Mouse (Mus musculus): Measurements from ENCODE around the gene Cubn. TPM values are rescaled to one million over a fixed set of nuclear protein-coding genes. Genes with fewer than 3 reads are reported as not detected.

Gene Cubn
- total and polyA plus RNA-seq, 3 experiments: 0.03 to 0.09 (median 0.04) TPM

DNA sequence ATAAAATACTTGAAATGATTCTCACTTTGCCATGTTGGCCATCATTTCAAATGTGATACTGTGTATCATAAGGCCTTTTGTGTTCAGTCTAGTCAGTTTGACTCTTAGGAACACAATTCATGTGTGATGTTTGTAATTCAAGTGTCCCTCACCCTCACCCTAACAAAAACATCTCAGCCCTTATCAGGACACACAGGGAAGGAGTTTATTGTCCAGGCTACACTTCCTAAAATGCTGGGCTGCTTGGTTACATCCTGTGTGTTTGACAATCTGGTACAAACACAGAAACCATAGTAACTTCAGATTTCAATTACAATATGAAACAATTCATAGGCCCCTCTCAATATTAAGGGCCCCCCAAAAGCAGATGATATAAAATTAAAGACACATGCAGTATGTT, 83.9 kb downstream of the Cubn start:
- H3K4me2 ChIP-seq (ENCODE audit: insufficient read depth, low read depth, poor library complexity, severe bottlenecking): no peak overlapping the region
- dilution Hi-C loops (cut with MboI; ENCODE audit: extremely low pct_ligation_motif_present, extremely low pct_unique_long_range_greater_than_20kb, low sequenced_read_pairs): no loop called here
- no peak for DNase-seq (ENCODE audit: extremely low read depth)
- H3K4me3 ChIP-seq (replicated peaks in 1 of 3; ENCODE audit: low read depth in 2 of 3, low read length in 2 of 3, poor library complexity in 1 of 3): no peak overlapping the region
- H3K9me3 ChIP-seq (replicated peaks; ENCODE audit: low read length): no peaks in the 10 kb centered on the region
- in situ Hi-C loops (cut with MboI; ENCODE audit: low pct_ligation_motif_present, low pct_unique_long_range_greater_than_20kb, low sequenced_read_pairs): loop anchor here (10.0 kb wide), 1 partner anchor 167 kb away; the partner anchor contains the start of gene Vim
- H3K27ac ChIP-seq (ENCODE audit: insufficient read depth, low read depth): no peak overlapping the region
- H3K4me1 ChIP-seq (ENCODE audit: control insufficient read depth in 1 of 2, insufficient read depth in 2 of 2): peaks cover 12 to 29% of the 10 kb centered on the region in 2 experiments
- no peaks in the 10 kb centered on the region for H3K27me3 ChIP-seq (replicated peaks)
- H3K9ac ChIP-seq (ENCODE audit: insufficient read depth, low read depth): 0 out of 2 replicates have a peak overlapping the region, but pooled peaks have one; percentile 5
- TF ChIP-seq MEF2A (IDR thresholded peaks at IDR 0.05; ENCODE audit: borderline replicate concordance, low read depth, low read length) (no peak), JUN (IDR thresholded peaks at IDR 0.05; ENCODE audit: insufficient read depth, low read depth, low read length) (no peak), CHD1 (IDR thresholded peaks at IDR 0.05; ENCODE audit: low read depth, low read length) (no peak), IRF4 (IDR thresholded peaks at IDR 0.05; ENCODE audit: low read depth, low read length) (no peak), E2F4 (IDR thresholded peaks at IDR 0.05; ENCODE audit: insufficient replicate concordance, low read depth, low read length) (no peak), TBP (conservative IDR thresholded peaks at IDR 0.05; ENCODE audit: low read depth, low read length) (no peak), TCF12 (IDR thresholded peaks at IDR 0.05; ENCODE audit: low read depth, low read length) (no peak), SIN3A (IDR thresholded peaks at IDR 0.05; ENCODE audit: low read length) (no peak), ZKSCAN1 (IDR thresholded peaks at IDR 0.05; ENCODE audit: borderline replicate concordance, low read depth, low read length) (no peak), POLR2AphosphoS2 (IDR thresholded peaks at IDR 0.05; ENCODE audit: low read depth, low read length) (no peak), SMC3 (IDR thresholded peaks at IDR 0.05; ENCODE audit: low read depth, low read length) (no peak), USF1 (IDR thresholded peaks at IDR 0.05; ENCODE audit: low read depth, low read length) (no peak), POLR2A (IDR thresholded peaks at IDR 0.05; ENCODE audit: low read depth, low read length) (no peak)
- no peaks in the 10 kb centered on the region for H3K36me3 ChIP-seq (replicated peaks in 1 of 2; ENCODE audit: control insufficient read depth in 1 of 2, insufficient read depth in 1 of 2, low read length in 1 of 2)
- H3K79me2 ChIP-seq (replicated peaks; ENCODE audit: control insufficient read depth, extremely low read depth, insufficient read depth, poor library complexity, severe bottlenecking): no peaks in the 10 kb centered on the region

DNA sequence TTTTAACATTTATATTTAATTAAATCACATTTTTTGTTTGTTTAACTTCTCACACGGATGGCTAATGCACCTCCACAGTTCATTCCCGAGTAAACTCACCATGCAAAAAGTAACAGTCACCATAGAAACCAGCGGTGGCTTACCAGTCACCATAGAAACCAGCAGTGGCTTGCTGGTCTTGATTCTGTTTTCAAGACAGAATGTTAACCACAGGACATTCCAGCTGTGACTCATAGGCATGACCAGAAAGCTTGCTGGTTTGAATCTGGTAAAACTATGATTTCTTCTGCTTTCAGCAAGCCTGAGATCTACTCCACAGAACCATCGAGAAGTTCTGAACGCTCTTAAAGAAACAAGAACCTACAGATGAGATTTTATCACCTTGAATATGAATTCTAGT, 84.3 kb downstream of the Cubn start:
- Histone ChIP-seq H3K9ac (ENCODE audit: insufficient read depth, low read depth) (no peak overlapping the region), H3K27ac (ENCODE audit: insufficient read depth, low read depth) (no peak overlapping the region), H3K27me3 (replicated peaks) (no peaks in the 10 kb centered on the region), H3K79me2 (replicated peaks; ENCODE audit: control insufficient read depth, extremely low read depth, insufficient read depth, poor library complexity, severe bottlenecking) (no peaks in the 10 kb centered on the region), H3K36me3 (replicated peaks in 1 of 2; ENCODE audit: control insufficient read depth in 1 of 2, insufficient read depth in 1 of 2, low read length in 1 of 2) (no peaks in the 10 kb centered on the region), H3K9me3 (replicated peaks; ENCODE audit: low read length) (no peaks in the 10 kb centered on the region), H3K4me3 (replicated peaks in 1 of 3; ENCODE audit: low read depth in 2 of 3, low read length in 2 of 3, poor library complexity in 1 of 3) (no peak overlapping the region), H3K4me1 (ENCODE audit: control insufficient read depth in 1 of 2, insufficient read depth in 2 of 2) (peaks cover 12 to 29% of the 10 kb centered on the region in 2 experiments), H3K4me2 (ENCODE audit: insufficient read depth, low read depth, poor library complexity, severe bottlenecking) (no peak overlapping the region)
- dilution Hi-C loops (cut with MboI; ENCODE audit: extremely low pct_ligation_motif_present, extremely low pct_unique_long_range_greater_than_20kb, low sequenced_read_pairs): no loop called here
- in situ Hi-C loops (cut with MboI; ENCODE audit: low pct_ligation_motif_present, low pct_unique_long_range_greater_than_20kb, low sequenced_read_pairs): loop anchor here (10.0 kb wide), 1 partner anchor 168 kb away; the partner anchor contains the start of gene Vim
- DNase-seq (ENCODE audit: extremely low read depth): peak; percentile 85
- TF ChIP-seq NRF1 (IDR thresholded peaks at IDR 0.05; ENCODE audit: low read depth, low read length): no peak
- peak; percentile 77 for TF ChIP-seq ETS1 (conservative IDR thresholded peaks at IDR 0.05; ENCODE audit: low read depth, low read length)
- TF ChIP-seq MAX (IDR thresholded peaks at IDR 0.05; ENCODE audit: low read length): no peak
- TF ChIP-seq ELF1 (IDR thresholded peaks at IDR 0.05; ENCODE audit: low read depth, low read length): 0 out of 2 replicates have a peak, but pooled peaks have one; percentile 16
- no peak for TF ChIP-seq USF1 (IDR thresholded peaks at IDR 0.05; ENCODE audit: low read depth, low read length)
- TF ChIP-seq ZNF384 (IDR thresholded peaks at IDR 0.05; ENCODE audit: low read depth, low read length): no peak
- no peak for TF ChIP-seq KAT2A (IDR thresholded peaks at IDR 0.05; ENCODE audit: insufficient replicate concordance, low read length)
- no peak for TF ChIP-seq ZMIZ1 (IDR thresholded peaks at IDR 0.05; ENCODE audit: low read depth, low read length)
- no peak for TF ChIP-seq GABPA (IDR thresholded peaks at IDR 0.05; ENCODE audit: insufficient replicate concordance, low read depth, low read length)
- TF ChIP-seq CHD2 (IDR thresholded peaks at IDR 0.05; ENCODE audit: low read length): no peak
- TF ChIP-seq TBP (conservative IDR thresholded peaks at IDR 0.05; ENCODE audit: low read depth, low read length): no peak
- TF ChIP-seq CTCF (conservative IDR thresholded peaks at IDR 0.05 in 1 of 2, IDR thresholded peaks at IDR 0.05 in 1 of 2; ENCODE audit: low read depth in 2 of 2, low read length in 2 of 2): no peak
- no peak for TF ChIP-seq RCOR1 (conservative IDR thresholded peaks at IDR 0.05; ENCODE audit: low read depth, low read length)
- TF ChIP-seq SIN3A (IDR thresholded peaks at IDR 0.05; ENCODE audit: low read length): peak; percentile 87
- no peak for TF ChIP-seq SMC3 (IDR thresholded peaks at IDR 0.05; ENCODE audit: low read depth, low read length)
- TF ChIP-seq CHD1 (IDR thresholded peaks at IDR 0.05; ENCODE audit: low read depth, low read length): no peak
- TF ChIP-seq MEF2A (IDR thresholded peaks at IDR 0.05; ENCODE audit: borderline replicate concordance, low read depth, low read length): no peak
- TF ChIP-seq E2F4 (IDR thresholded peaks at IDR 0.05; ENCODE audit: insufficient replicate concordance, low read depth, low read length): no peak
- peak; percentile 79 for TF ChIP-seq JUND (conservative IDR thresholded peaks at IDR 0.05; ENCODE audit: low read depth, low read length)
- no peak for TF ChIP-seq MAZ (IDR thresholded peaks at IDR 0.05; ENCODE audit: low read depth, low read length)
- TF ChIP-seq POLR2A (IDR thresholded peaks at IDR 0.05; ENCODE audit: low read depth, low read length): no peak
- TF ChIP-seq USF2 (conservative IDR thresholded peaks at IDR 0.05; ENCODE audit: low read depth, low read length): no peak
- peak; percentile 61 for TF ChIP-seq JUN (IDR thresholded peaks at IDR 0.05; ENCODE audit: insufficient read depth, low read depth, low read length)
- TF ChIP-seq ZC3H11A (IDR thresholded peaks at IDR 0.05; ENCODE audit: low read depth, low read length): no peak
- TF ChIP-seq MAFK (IDR thresholded peaks at IDR 0.05; ENCODE audit: insufficient replicate concordance, low read length): peak; percentile 53; the same call in 1 of the 2 replicates
- no peak for TF ChIP-seq NELFE (IDR thresholded peaks at IDR 0.05; ENCODE audit: low read depth, low read length)
- TF ChIP-seq PAX5 (IDR thresholded peaks at IDR 0.05; ENCODE audit: low read length): no peak
